Mouse (Mus musculus) macrophage (primary cell): ENCODE measurements at regions not wholly inside any gene's neighbourhood (a gene's known extent, or its start where the extent isn't known, plus 50 kb on each side); places are given as distances from the start of the nearest gene placed in this dataset.

Experiments
- H3K27ac ChIP-seq: fragments of 350-480 bp; formaldehyde crosslinking; 2 replicates; pipeline ENCODE4 v1.9.0; 2021
- H3K36me3 ChIP-seq: fragments of 350-480 bp; formaldehyde crosslinking; 2 replicates; pipeline ENCODE4 v1.9.0; 2021; ENCODE audit errors: inconsistent target
- H3K4me3 ChIP-seq: fragments of 350-480 bp; formaldehyde crosslinking; 2 replicates; pipeline ENCODE4 v1.9.0; 2021; ENCODE audit errors: inconsistent target
- H3K79me2 ChIP-seq: fragments of 350-480 bp; formaldehyde crosslinking; 2 replicates; pipeline ENCODE4 v1.9.0; 2021; ENCODE audit errors: inconsistent target
- WGBS: methylation state at CpG from one replicate; pipeline ENCODE4 v1.1.7; 2026; ENCODE audit warnings: inconsistent platforms; ENCODE audit not compliant: missing documents; 5-methylcytosine and 5-hydroxymethylcytosine counted together

DNA sequence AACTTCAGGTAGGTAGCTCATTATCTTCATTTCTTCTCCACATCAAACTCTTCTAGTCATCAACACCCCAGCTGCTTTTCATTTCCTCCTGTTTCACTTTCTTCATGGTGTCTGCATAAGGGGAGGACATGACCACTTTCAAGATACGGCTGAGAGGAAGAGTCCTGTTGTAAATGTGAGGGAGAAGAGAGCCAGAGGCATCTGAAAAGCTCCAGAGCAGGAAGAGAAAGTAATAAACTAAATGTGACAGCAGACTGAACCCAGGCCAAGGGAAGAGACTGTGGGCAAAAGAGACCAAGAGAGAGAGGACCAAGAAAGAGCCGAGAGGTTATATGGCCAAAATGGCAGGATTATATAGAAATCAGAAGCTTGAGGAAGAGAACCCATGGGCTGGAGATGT lies 312.5 kb upstream of the Acvr2a start:
- no peak overlapping the region for H3K4me3 ChIP-seq
- H3K36me3 ChIP-seq: no peaks in the 10 kb centered on the region
- H3K27ac ChIP-seq: no peak overlapping the region
- no peaks in the 10 kb centered on the region for H3K79me2 ChIP-seq
- 15% methylated on average over 2 of the region's 2 CpGs for WGBS

GRCm38 (mm10) chr2:48513848-48514247 lies 300.1 kb upstream of the Acvr2a start:
- no peaks in the 10 kb centered on the region for H3K79me2 ChIP-seq
- H3K36me3 ChIP-seq: no peaks in the 10 kb centered on the region
- H3K27ac ChIP-seq: no peak overlapping the region
- no peak overlapping the region for H3K4me3 ChIP-seq

DNA sequence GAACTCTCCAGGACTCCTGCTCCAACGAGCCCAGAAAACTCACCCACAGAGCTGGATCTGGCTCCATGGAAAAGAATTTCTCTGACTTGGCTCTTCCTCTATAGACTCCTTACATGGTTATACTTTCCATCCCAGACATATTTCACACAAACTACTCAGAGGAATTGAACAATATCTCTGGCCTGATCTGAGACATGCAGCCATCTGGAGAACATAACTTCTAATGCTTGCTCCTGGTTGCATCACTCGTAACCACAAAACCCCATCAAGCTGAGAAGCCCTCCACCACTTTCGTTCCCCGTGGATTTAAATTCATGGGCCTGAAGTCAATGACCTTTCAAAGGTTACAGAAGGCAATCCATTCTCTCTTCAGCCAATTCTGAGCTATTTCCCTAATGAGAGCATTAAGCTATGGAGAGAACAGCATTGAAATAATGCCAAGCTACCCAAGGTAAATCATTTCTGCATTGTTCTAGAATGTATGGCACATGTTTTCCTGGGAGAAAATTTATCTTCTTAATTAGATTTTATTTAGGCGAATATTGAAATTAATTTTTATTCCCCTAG lies 294.0 kb upstream of the Acvr2a start:
- WGBS: 61% methylated on average over 5 of the region's 5 CpGs
- H3K36me3 ChIP-seq: no peaks in the 10 kb centered on the region

GRCm38 (mm10) chr2:48520535-48520971 lies 293.4 kb upstream of the Acvr2a start:
- Histone ChIP-seq H3K79me2 (no peaks in the 10 kb centered on the region), H3K36me3 (no peaks in the 10 kb centered on the region), H3K27ac (no peak overlapping the region), H3K4me3 (no peak overlapping the region)
- WGBS: 96% methylated on average over 2 of the region's 2 CpGs

More for the DNA sequence above, 294.0 kb upstream of the Acvr2a start:
- Histone ChIP-seq H3K27ac (no peak overlapping the region), H3K4me3 (no peak overlapping the region), H3K79me2 (no peaks in the 10 kb centered on the region)

DNA sequence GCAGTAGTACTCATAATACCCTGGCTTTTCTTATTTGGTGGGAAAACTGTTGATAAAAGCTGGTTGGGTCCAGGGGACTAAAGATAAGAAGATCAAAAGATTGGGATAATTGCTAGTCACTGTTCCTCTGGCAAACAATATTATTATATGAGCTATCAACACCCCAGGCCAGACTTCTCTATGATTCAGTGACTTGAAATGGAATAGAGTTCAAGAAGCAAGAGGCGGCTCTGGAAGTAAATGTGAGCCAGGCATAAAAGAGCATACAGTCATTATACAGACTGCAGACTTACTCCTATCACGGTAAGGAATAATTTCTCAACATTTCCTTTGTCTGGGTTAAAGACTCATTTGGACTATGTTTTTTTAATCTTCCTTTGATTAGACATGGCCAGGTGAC lies 278.5 kb upstream of the Acvr2a start:
- 93% methylated on average over 2 of the region's 2 CpGs for WGBS

GRCm38 (mm10) chr2:48536930-48537329 lies 277.0 kb upstream of the Acvr2a start:
- 57% methylated on average over 4 of the region's 4 CpGs for WGBS

More for the DNA sequence above, 278.5 kb upstream of the Acvr2a start:
- H3K36me3 ChIP-seq: no peaks in the 10 kb centered on the region
- no peak overlapping the region for H3K4me3 ChIP-seq
- H3K27ac ChIP-seq: no peak overlapping the region
- no peaks in the 10 kb centered on the region for H3K79me2 ChIP-seq

GRCm38 (mm10) chr2:48538668-48539341 lies 275.1 kb upstream of the Acvr2a start:
- WGBS: 93% methylated on average over 13 of the region's 13 CpGs

More at GRCm38 (mm10) chr2:48536930-48537329, 277.0 kb upstream of the Acvr2a start:
- Histone ChIP-seq H3K27ac (no peak overlapping the region), H3K36me3 (no peaks in the 10 kb centered on the region), H3K79me2 (no peaks in the 10 kb centered on the region), H3K4me3 (no peak overlapping the region)

DNA sequence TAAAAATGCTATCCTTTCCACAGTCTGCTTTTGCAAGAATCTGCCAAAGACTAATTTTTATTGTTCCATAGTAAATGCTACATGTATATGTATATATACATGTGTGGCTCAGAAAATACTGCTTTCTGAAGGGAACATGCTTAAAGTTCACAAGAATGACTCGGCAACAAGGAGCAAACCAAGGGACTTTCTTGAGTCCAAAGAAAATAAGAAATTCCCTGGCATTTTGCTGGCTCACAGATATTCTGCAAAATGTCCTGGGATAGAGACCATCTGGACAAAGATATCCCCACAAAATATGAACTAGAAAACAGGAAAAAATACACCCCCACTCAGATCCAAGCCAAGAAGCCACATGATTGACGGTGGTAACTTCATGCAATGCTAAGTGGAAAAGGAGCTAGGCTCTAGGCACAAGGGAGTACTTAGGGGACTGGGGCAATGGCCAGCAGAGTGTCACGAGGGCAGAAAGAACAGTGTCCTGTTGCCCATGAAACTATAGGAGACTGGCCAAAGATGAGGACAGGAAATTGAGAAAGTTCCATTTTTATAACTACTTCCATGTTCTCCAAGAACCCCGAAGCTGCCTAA lies 274.3 kb upstream of the Acvr2a start:
- H3K4me3 ChIP-seq: no peak overlapping the region
- no peaks in the 10 kb centered on the region for H3K79me2 ChIP-seq
- 48% methylated on average over 4 of the region's 4 CpGs for WGBS
- no peak overlapping the region for H3K27ac ChIP-seq
- H3K36me3 ChIP-seq: no peaks in the 10 kb centered on the region

More at GRCm38 (mm10) chr2:48538668-48539341, 275.1 kb upstream of the Acvr2a start:
- no peaks in the 10 kb centered on the region for H3K79me2 ChIP-seq
- no peak overlapping the region for H3K4me3 ChIP-seq
- no peak overlapping the region for H3K27ac ChIP-seq
- no peaks in the 10 kb centered on the region for H3K36me3 ChIP-seq

GRCm38 (mm10) chr2:48544377-48544776 lies 269.5 kb upstream of the Acvr2a start:
- no peak overlapping the region for H3K4me3 ChIP-seq
- H3K79me2 ChIP-seq: no peaks in the 10 kb centered on the region
- 96% methylated on average over 4 of the region's 4 CpGs for WGBS
- no peak overlapping the region for H3K27ac ChIP-seq
- H3K36me3 ChIP-seq: no peaks in the 10 kb centered on the region

GRCm38 (mm10) chr2:48545072-48545471 lies 268.8 kb upstream of the Acvr2a start:
- no peaks in the 10 kb centered on the region for H3K36me3 ChIP-seq
- H3K79me2 ChIP-seq: no peaks in the 10 kb centered on the region
- H3K4me3 ChIP-seq: no peak overlapping the region
- WGBS: 95% methylated on average over 4 of the region's 4 CpGs
- no peak overlapping the region for H3K27ac ChIP-seq

- H3K4me3 ChIP-seq: no peak overlapping the region
- 26% methylated on average over 4 of the region's 4 CpGs for WGBS
- H3K79me2 ChIP-seq: no peaks in the 10 kb centered on the region
- H3K36me3 ChIP-seq: no peaks in the 10 kb centered on the region
- no peak overlapping the region for H3K27ac ChIP-seq
Observed at GRCm38 (mm10) chr2:48545679-48546078, 268.2 kb upstream of the Acvr2a start.

GRCm38 (mm10) chr2:48546194-48546593 lies 267.7 kb upstream of the Acvr2a start:
- 40% methylated on average over 4 of the region's 4 CpGs for WGBS
- H3K4me3 ChIP-seq: no peak overlapping the region
- no peaks in the 10 kb centered on the region for H3K79me2 ChIP-seq
- no peak overlapping the region for H3K27ac ChIP-seq
- H3K36me3 ChIP-seq: no peaks in the 10 kb centered on the region

GRCm38 (mm10) chr2:48556600-48556999 lies 257.3 kb upstream of the Acvr2a start:
- no peak overlapping the region for H3K4me3 ChIP-seq
- no peaks in the 10 kb centered on the region for H3K36me3 ChIP-seq
- no peaks in the 10 kb centered on the region for H3K79me2 ChIP-seq
- 67% methylated on average over 3 of the region's 3 CpGs for WGBS
- no peak overlapping the region for H3K27ac ChIP-seq

- Histone ChIP-seq H3K36me3 (no peaks in the 10 kb centered on the region), H3K4me3 (no peak overlapping the region), H3K27ac (no peak overlapping the region), H3K79me2 (no peaks in the 10 kb centered on the region)
Observed at GRCm38 (mm10) chr2:48557123-48557522, 256.8 kb upstream of the Acvr2a start.

DNA sequence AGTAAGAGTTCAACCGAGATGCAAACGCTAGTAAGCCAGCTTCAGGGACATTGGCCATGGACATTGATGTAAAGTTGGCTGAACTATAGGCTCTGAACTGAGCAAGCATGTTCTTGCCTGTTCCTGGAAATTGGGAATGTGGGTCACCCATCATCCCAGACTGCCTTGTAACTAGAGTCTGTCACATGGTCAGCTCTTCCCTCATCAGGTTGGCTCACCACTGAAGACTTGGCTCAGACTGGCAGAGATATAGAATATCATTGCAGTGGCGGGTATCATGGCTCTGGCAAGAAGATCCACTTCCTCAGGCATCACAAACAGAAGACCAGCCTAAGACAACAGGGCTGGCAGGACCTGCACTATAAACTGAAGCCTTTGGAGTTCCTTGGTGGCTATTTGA lies 255.3 kb upstream of the Acvr2a start:
- 94% methylated on average over 3 of the region's 3 CpGs for WGBS
- no peak overlapping the region for H3K4me3 ChIP-seq

More for the DNA sequence above, 255.3 kb upstream of the Acvr2a start:
- Histone ChIP-seq H3K27ac (no peak overlapping the region), H3K36me3 (no peaks in the 10 kb centered on the region), H3K79me2 (no peaks in the 10 kb centered on the region)
